Mouse (Mus musculus): Measurements from ENCODE around the gene Tbc1d1. TPM values are rescaled to one million over a fixed set of nuclear protein-coding genes. Genes with fewer than 3 reads are reported as not detected.
A peak's percentile ranks its signal among the peaks of the same experiment; 100 is the strongest.
"Not testable (repeated sequence)": the region's sequence is repeated elsewhere in the genome, so short reads cannot be mapped to it uniquely, and the experiment has no call there.

Gene Tbc1d1
- polyA plus RNA-seq, 1 experiment from 2014 or later = 32.3 TPM

DNA sequence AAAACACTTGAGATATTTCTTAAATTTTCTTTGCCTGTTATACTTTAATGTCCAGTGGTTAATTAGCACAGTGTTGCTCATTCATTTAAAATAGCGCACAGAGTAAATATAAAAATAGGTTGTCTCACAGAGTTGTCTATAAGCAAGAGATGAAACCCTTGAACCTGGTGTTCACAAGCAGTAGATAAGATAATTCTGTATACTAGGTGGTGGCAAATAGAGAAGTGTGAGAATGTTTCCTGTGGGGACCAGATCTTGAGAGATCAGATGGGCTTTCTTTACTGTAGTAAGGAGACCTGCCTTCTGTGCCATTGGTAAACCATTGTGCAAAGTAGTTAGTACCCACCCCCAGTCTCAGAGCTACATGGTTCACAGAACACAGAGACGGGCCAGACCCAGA lies 192.1 kb downstream of the Tbc1d1 start:
- ATAC-seq = no peak
- Histone ChIP-seq H3K4me1 (ENCODE audit: control insufficient read depth, insufficient read depth, low read length) (peaks cover 25% of the 10 kb centered on the region), H3K27me3 (replicated peaks; ENCODE audit: control insufficient read depth, insufficient read depth, low read length) (no peaks in the 10 kb centered on the region), H3K27ac (ENCODE audit: low read length) (no peak overlapping the region), H3K4me3 (ENCODE audit: low read length) (no peak overlapping the region), H3K4me2 (ENCODE audit: low read depth, low read length) (no peak overlapping the region), H3K9ac (ENCODE audit: low read depth, low read length) (no peak overlapping the region), H3K36me3 (ENCODE audit: control insufficient read depth, insufficient read depth, low read length) (no peaks in the 10 kb centered on the region), H3K9me3 (ENCODE audit: control insufficient read depth, low read length) (no peaks in the 10 kb centered on the region)
- WGBS = 90% methylated on average over 2 of the region's 2 CpGs

GRCm38 (mm10) chr5:64348780-64349179 lies 192.7 kb downstream of the Tbc1d1 start:
- no peak for ATAC-seq
- Histone ChIP-seq H3K4me3 (ENCODE audit: low read length) (no peak overlapping the region), H3K27ac (ENCODE audit: low read length) (no peak overlapping the region)

GRCm38 (mm10) chr5:64351968-64352367 lies 195.9 kb downstream of the Tbc1d1 start:
- H3K4me3 ChIP-seq (ENCODE audit: low read length) = no peak overlapping the region
- H3K9me3 ChIP-seq (ENCODE audit: control insufficient read depth, low read length) = no peaks in the 10 kb centered on the region
- H3K27me3 ChIP-seq (replicated peaks; ENCODE audit: control insufficient read depth, insufficient read depth, low read length) = no peaks in the 10 kb centered on the region
- H3K4me2 ChIP-seq (ENCODE audit: low read depth, low read length) = no peak overlapping the region
- WGBS = 82% methylated on average over 6 of the region's 6 CpGs
- ATAC-seq = no peak
- no peak overlapping the region for H3K9ac ChIP-seq (ENCODE audit: low read depth, low read length)
- no peak overlapping the region for H3K27ac ChIP-seq (ENCODE audit: low read length)
- H3K4me1 ChIP-seq (ENCODE audit: control insufficient read depth, insufficient read depth, low read length) = peaks cover 2% of the 10 kb centered on the region; the same call in 1 of the 2 replicates
- no peaks in the 10 kb centered on the region for H3K36me3 ChIP-seq (ENCODE audit: control insufficient read depth, insufficient read depth, low read length)

More at GRCm38 (mm10) chr5:64348780-64349179, 192.7 kb downstream of the Tbc1d1 start:
- Histone ChIP-seq H3K4me1 (ENCODE audit: control insufficient read depth, insufficient read depth, low read length) (peaks cover 19% of the 10 kb centered on the region), H3K9me3 (ENCODE audit: control insufficient read depth, low read length) (no peaks in the 10 kb centered on the region), H3K9ac (ENCODE audit: low read depth, low read length) (no peak overlapping the region), H3K4me2 (ENCODE audit: low read depth, low read length) (no peak overlapping the region), H3K27me3 (replicated peaks; ENCODE audit: control insufficient read depth, insufficient read depth, low read length) (no peaks in the 10 kb centered on the region), H3K36me3 (ENCODE audit: control insufficient read depth, insufficient read depth, low read length) (no peaks in the 10 kb centered on the region)
- WGBS = 88% methylated on average over 8 of the region's 8 CpGs

- peak; percentile 53; the same call in 1 of the 2 replicates for ATAC-seq
- peak overlapping the region; percentile 50 for H3K27ac ChIP-seq (ENCODE audit: low read length)
Observed at GRCm38 (mm10) chr5:64358639-64359584, 202.8 kb downstream of the Tbc1d1 start.

DNA sequence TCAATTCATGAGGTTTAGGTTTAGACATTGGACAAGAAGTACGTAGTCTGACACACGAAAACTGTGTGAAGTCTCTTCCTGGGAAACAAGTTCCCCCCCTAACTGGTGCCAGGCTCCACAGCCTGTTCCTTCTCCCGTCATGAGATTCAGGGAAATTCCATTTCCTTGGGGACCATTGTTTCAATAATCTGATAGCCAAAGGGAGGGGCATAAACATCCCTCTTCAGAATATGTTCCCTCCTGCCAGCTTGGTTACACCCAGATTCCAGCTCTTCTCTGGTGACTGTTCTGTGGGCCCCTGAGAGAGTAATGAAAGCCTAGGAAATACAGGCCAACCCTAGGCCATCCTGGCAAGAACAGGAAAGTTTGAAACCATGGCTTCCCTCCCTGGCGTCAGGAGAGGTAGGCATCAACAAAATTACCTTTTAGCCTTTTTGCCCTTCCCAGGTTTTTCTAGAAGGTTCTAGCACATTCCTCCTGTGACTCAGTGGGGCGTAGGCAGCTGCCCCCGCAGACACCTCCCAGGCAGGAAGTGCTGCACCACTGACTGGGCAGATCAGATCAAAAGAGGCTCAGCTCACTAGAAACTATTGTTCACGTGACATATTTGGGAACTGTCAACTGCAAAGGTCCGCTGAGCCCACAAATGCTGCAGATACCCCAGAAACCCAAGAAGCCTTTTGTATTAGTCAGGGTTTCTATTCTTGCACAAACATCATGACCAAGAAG lies 204.2 kb downstream of the Tbc1d1 start:
- no peak overlapping the region for H3K4me3 ChIP-seq (ENCODE audit: low read length)
- no peaks in the 10 kb centered on the region for H3K27me3 ChIP-seq (replicated peaks; ENCODE audit: control insufficient read depth, insufficient read depth, low read length)
- no peak overlapping the region for H3K4me2 ChIP-seq (ENCODE audit: low read depth, low read length)
- no peaks in the 10 kb centered on the region for H3K9me3 ChIP-seq (ENCODE audit: control insufficient read depth, low read length)
- H3K9ac ChIP-seq (ENCODE audit: low read depth, low read length) = no peak overlapping the region
- WGBS = 82% methylated on average over 8 of the region's 8 CpGs
- no peaks in the 10 kb centered on the region for H3K36me3 ChIP-seq (ENCODE audit: control insufficient read depth, insufficient read depth, low read length)
- H3K4me1 ChIP-seq (ENCODE audit: control insufficient read depth, insufficient read depth, low read length) = peaks cover 30% of the 10 kb centered on the region
- ATAC-seq = no peak
- no peak overlapping the region for H3K27ac ChIP-seq (ENCODE audit: low read length)

More at GRCm38 (mm10) chr5:64358639-64359584, 202.8 kb downstream of the Tbc1d1 start:
- WGBS = 59% methylated on average over 18 of the region's 18 CpGs
- Histone ChIP-seq H3K4me2 (ENCODE audit: low read depth, low read length) (no peak overlapping the region), H3K4me3 (ENCODE audit: low read length) (no peak overlapping the region), H3K27me3 (replicated peaks; ENCODE audit: control insufficient read depth, insufficient read depth, low read length) (no peaks in the 10 kb centered on the region), H3K4me1 (ENCODE audit: control insufficient read depth, insufficient read depth, low read length) (peaks cover 17% of the 10 kb centered on the region), H3K36me3 (ENCODE audit: control insufficient read depth, insufficient read depth, low read length) (no peaks in the 10 kb centered on the region), H3K9me3 (ENCODE audit: control insufficient read depth, low read length) (no peaks in the 10 kb centered on the region), H3K9ac (ENCODE audit: low read depth, low read length) (no peak overlapping the region)

DNA sequence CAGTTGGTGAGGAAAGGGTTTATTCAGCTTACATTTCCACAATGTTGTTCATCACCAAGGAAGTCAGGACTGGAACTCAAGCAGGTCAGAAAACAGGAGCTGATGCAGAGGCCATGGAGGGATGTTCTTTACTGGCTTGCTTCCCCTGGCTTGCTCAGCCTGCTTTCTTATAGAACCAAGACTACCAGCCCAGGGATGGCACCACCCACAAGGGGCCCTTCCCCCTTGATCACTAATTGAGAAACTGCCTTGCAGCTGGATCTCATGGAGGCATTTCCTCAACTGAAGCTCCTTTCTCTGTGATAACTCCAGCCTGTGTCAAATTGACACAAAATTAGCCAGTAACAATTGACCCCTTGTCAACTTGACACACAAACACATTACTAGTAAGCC lies 204.8 kb downstream of the Tbc1d1 start:
- H3K4me2 ChIP-seq (ENCODE audit: low read depth, low read length); H3K4me3 ChIP-seq (ENCODE audit: low read length); H3K27ac ChIP-seq (ENCODE audit: low read length); ATAC-seq; H3K9me3 ChIP-seq (ENCODE audit: control insufficient read depth, low read length); H3K9ac ChIP-seq (ENCODE audit: low read depth, low read length); H3K36me3 ChIP-seq (ENCODE audit: control insufficient read depth, insufficient read depth, low read length); H3K27me3 ChIP-seq (replicated peaks; ENCODE audit: control insufficient read depth, insufficient read depth, low read length): not testable (repeated sequence)
- H3K4me1 ChIP-seq (ENCODE audit: control insufficient read depth, insufficient read depth, low read length) = peaks cover 35% of the 10 kb centered on the region

DNA sequence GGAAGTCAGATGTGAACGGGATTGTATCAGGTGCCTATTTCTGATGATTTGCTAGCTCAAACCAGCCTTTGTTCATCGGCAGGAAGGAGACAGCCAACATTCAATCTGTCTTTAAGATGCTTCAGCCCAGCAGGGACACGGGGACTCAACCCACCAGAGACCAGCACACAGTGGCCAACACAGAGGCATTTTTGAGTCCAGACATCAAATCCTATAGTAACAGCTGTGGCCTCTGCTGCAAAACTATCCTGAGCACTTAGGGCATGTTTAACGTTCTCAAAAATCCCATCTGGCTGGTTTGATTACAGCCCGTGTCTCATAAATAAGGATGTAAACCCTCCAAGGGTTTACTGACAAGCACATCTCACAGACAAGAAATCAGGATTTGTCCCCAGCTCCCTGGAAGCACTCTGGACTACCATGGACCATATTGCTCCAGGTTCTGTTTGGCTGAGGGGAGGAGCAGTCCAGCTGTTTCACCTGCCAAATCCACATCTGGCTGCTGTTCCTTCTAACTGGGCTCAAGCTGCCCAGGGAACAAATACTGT lies 207.8 kb downstream of the Tbc1d1 start:
- Histone ChIP-seq H3K27me3 (replicated peaks; ENCODE audit: control insufficient read depth, insufficient read depth, low read length) (no peaks in the 10 kb centered on the region), H3K4me2 (ENCODE audit: low read depth, low read length) (no peak overlapping the region), H3K36me3 (ENCODE audit: control insufficient read depth, insufficient read depth, low read length) (no peaks in the 10 kb centered on the region), H3K9ac (ENCODE audit: low read depth, low read length) (no peak overlapping the region), H3K4me3 (ENCODE audit: low read length) (no peak overlapping the region), H3K27ac (ENCODE audit: low read length) (peak overlapping the region; percentile 33), H3K4me1 (ENCODE audit: control insufficient read depth, insufficient read depth, low read length) (peaks cover 42% of the 10 kb centered on the region), H3K9me3 (ENCODE audit: control insufficient read depth, low read length) (no peaks in the 10 kb centered on the region)
- ATAC-seq = no peak
- 48% methylated on average over 5 of the region's 5 CpGs for WGBS

GRCm38 (mm10) chr5:64364432-64365125 lies 208.5 kb downstream of the Tbc1d1 start:
- H3K27me3 ChIP-seq (replicated peaks; ENCODE audit: control insufficient read depth, insufficient read depth, low read length) = no peaks in the 10 kb centered on the region
- ATAC-seq = peak; percentile 64
- no peak overlapping the region for H3K9ac ChIP-seq (ENCODE audit: low read depth, low read length)
- no peak overlapping the region for H3K4me3 ChIP-seq (ENCODE audit: low read length)
- no peaks in the 10 kb centered on the region for H3K9me3 ChIP-seq (ENCODE audit: control insufficient read depth, low read length)
- H3K27ac ChIP-seq (ENCODE audit: low read length) = peak overlapping the region; percentile 33; the same call in 1 of the 2 replicates
- peaks cover 38% of the 10 kb centered on the region for H3K4me1 ChIP-seq (ENCODE audit: control insufficient read depth, insufficient read depth, low read length)
- 32% methylated on average over 7 of the region's 7 CpGs for WGBS
- no peak overlapping the region; the same call in 1 of the 2 replicates for H3K4me2 ChIP-seq (ENCODE audit: low read depth, low read length)
- H3K36me3 ChIP-seq (ENCODE audit: control insufficient read depth, insufficient read depth, low read length) = no peaks in the 10 kb centered on the region

Measured in intestine, embryonic 16.5 days (tissue).